Mouse (Mus musculus) liver, adult 10 weeks (tissue): Measurements from ENCODE around the gene Tmem97. TPM values are rescaled to one million over a fixed set of nuclear protein-coding genes. Genes with fewer than 3 reads are reported as not detected.

ENCODE experiments used
- polyA plus RNA-seq: library from polyadenylated mRNA; stranded (reverse); fragments of 350-450 nt; fragmentation: Illumina TruSeq; extraction: RNeasy Lipid Tissue Mini Kit (QIAGEN cat#74804); gene quantifications from one replicate; pipeline ENCODE4 v1.2.3, GENCODE M21; 2014; ENCODE audit warnings: low read depth, low replicate concordance

Tmem97 gene
- polyA plus RNA-seq: 72.8 TPM

GRCm38 (mm10) chr11:78550168-78551058 lies at the start of gene Tmem97:
TSS of gene Tmem97 (minus strand) at chr11:78550777.

GRCm38 (mm10) chr11:78536080-78536689 lies 14.4 kb downstream of the Tmem97 start, which contains the start of the genes Tnfaip1 and Ift20:
TSS of gene Tnfaip1 (minus strand) at chr11:78536332.
TSS of gene Ift20 (plus strand) at chr11:78536361.

GRCm38 (mm10) chr11:78512025-78512957 lies 38.3 kb downstream of the Tmem97 start, which contains the start of the genes Tmem199 and Poldip2:
TSS of gene Tmem199 (minus strand) at chr11:78512172.
TSS of gene Poldip2 (plus strand) at chr11:78512193.

GRCm38 (mm10) chr11:78502909-78503650 lies 47.5 kb downstream of the Tmem97 start, which contains the start of gene Sebox:
TSS of gene Sebox (plus strand) at chr11:78503447.

GRCm38 (mm10) chr11:78499004-78499403 lies 51.6 kb downstream of the Tmem97 start, which contains the start of gene Vtn:
TSS of gene Vtn (plus strand) at chr11:78499091.

GRCm38 (mm10) chr11:78497544-78498522 lies 52.7 kb downstream of the Tmem97 start, which contains the start of gene Sarm1:
TSS of gene Sarm1 (minus strand) at chr11:78497754.

Other genes with a start within 250 kb of the Tmem97 start
- gene Spag5, start 249.2 kb downstream of the Tmem97 start, polyA plus RNA-seq: 0.32 TPM
- gene Aldoc, start 227.8 kb downstream of the Tmem97 start, polyA plus RNA-seq: 10.4 TPM
- 1.4 TPM for gene Pigs, start 222.4 kb downstream of the Tmem97 start, polyA plus RNA-seq
- gene Unc119, start 207.3 kb downstream of the Tmem97 start, polyA plus RNA-seq: 0.58 TPM
- not detected for gene Foxn1, start 164.2 kb downstream of the Tmem97 start, polyA plus RNA-seq
- gene Slc13a2, start 128.6 kb downstream of the Tmem97 start, polyA plus RNA-seq: 0.45 TPM
- 4.4 TPM for gene Slc46a1, start 85.1 kb downstream of the Tmem97 start, polyA plus RNA-seq
- not detected for gene Sarm1, start 53.0 kb downstream of the Tmem97 start, polyA plus RNA-seq
- gene Vtn, start 51.7 kb downstream of the Tmem97 start, polyA plus RNA-seq: 538 TPM
- not detected for gene Sebox, start 47.3 kb downstream of the Tmem97 start, polyA plus RNA-seq
- 12.6 TPM for gene Tmem199, start 38.6 kb downstream of the Tmem97 start, polyA plus RNA-seq
- 31.9 TPM for gene Poldip2, start 38.6 kb downstream of the Tmem97 start, polyA plus RNA-seq
- gene Tnfaip1, start 14.4 kb downstream of the Tmem97 start, polyA plus RNA-seq: 14.4 TPM
- gene Ift20, start 14.4 kb downstream of the Tmem97 start, polyA plus RNA-seq: 42.3 TPM
- gene Nlk, start 146.6 kb upstream of the Tmem97 start, polyA plus RNA-seq: 19.1 TPM
- 3.0 TPM for gene Ccnq, start 201.0 kb upstream of the Tmem97 start, polyA plus RNA-seq